Mouse (Mus musculus): Measurements from ENCODE around the gene Hcrt. TPM values are rescaled to one million over a fixed set of nuclear protein-coding genes. Genes with fewer than 3 reads are reported as not detected.

Gene Hcrt
- polyA plus RNA-seq, 1 experiment = not detected

- DNase-seq (ENCODE audit: low spot score) = no peak
Measured at GRCm38 (mm10) chr11:100767871-100768270, 5.1 kb upstream of the Hcrt start.

GRCm38 (mm10) chr11:100766726-100767125, 4.0 kb upstream of the Hcrt start:
- no peak for DNase-seq (ENCODE audit: low spot score)

GRCm38 (mm10) chr11:100761547-100762045, 1.1 kb downstream of the Hcrt start:
- peak; percentile 71 for DNase-seq (ENCODE audit: low spot score)

- DNase-seq (ENCODE audit: low spot score) = no peak
Measured at GRCm38 (mm10) chr11:100759611-100760233, 3.0 kb downstream of the Hcrt start, which contains the start of gene Kcnh4. Gene Kcnh4 (minus strand): TSS chr11:100759942.

GRCm38 (mm10) chr11:100758707-100759610, 3.8 kb downstream of the Hcrt start:
- no peak for DNase-seq (ENCODE audit: low spot score)

GRCm38 (mm10) chr11:100757566-100757965, 5.2 kb downstream of the Hcrt start:
- no peak for DNase-seq (ENCODE audit: low spot score)

- DNase-seq (ENCODE audit: low spot score) = no peak
Measured at GRCm38 (mm10) chr11:100756476-100756875, 6.3 kb downstream of the Hcrt start.

- DNase-seq (ENCODE audit: low spot score) = no peak
Measured at GRCm38 (mm10) chr11:100754693-100755057, 8.1 kb downstream of the Hcrt start.

- no peak for DNase-seq (ENCODE audit: low spot score)
Measured at GRCm38 (mm10) chr11:100754021-100754692, 8.6 kb downstream of the Hcrt start.

GRCm38 (mm10) chr11:100752294-100752693, 10.4 kb downstream of the Hcrt start:
- no peak for DNase-seq (ENCODE audit: low spot score)

GRCm38 (mm10) chr11:100750127-100750526, 12.6 kb downstream of the Hcrt start:
- DNase-seq (ENCODE audit: low spot score) = no peak

- DNase-seq (ENCODE audit: low spot score) = no peak
Measured at GRCm38 (mm10) chr11:100749469-100749868, 13.3 kb downstream of the Hcrt start.

- DNase-seq (ENCODE audit: low spot score) = no peak
Measured at GRCm38 (mm10) chr11:100748620-100749019, 14.1 kb downstream of the Hcrt start.

GRCm38 (mm10) chr11:100747114-100747513, 15.6 kb downstream of the Hcrt start:
- no peak for DNase-seq (ENCODE audit: low spot score)

GRCm38 (mm10) chr11:100746546-100746945, 16.2 kb downstream of the Hcrt start:
- DNase-seq (ENCODE audit: low spot score) = no peak

GRCm38 (mm10) chr11:100745085-100745484, 17.6 kb downstream of the Hcrt start:
- DNase-seq (ENCODE audit: low spot score) = no peak

- no peak for DNase-seq (ENCODE audit: low spot score)
Measured at GRCm38 (mm10) chr11:100741348-100741747, 21.4 kb downstream of the Hcrt start.

- DNase-seq (ENCODE audit: low spot score) = no peak
Measured at GRCm38 (mm10) chr11:100738749-100739148, 24.0 kb downstream of the Hcrt start.

GRCm38 (mm10) chr11:100738066-100738604, 24.6 kb downstream of the Hcrt start, which contains the start of gene Rab5c:
Gene Rab5c (minus strand): TSS chr11:100738215.
- DNase-seq (ENCODE audit: low spot score) = peak; percentile 88

GRCm38 (mm10) chr11:100737105-100737733, 25.5 kb downstream of the Hcrt start:
- DNase-seq (ENCODE audit: low spot score) = no peak

GRCm38 (mm10) chr11:100736746-100737080, 26.0 kb downstream of the Hcrt start:
- no peak for DNase-seq (ENCODE audit: low spot score)
